Mouse (Mus musculus): Measurements from ENCODE around the gene Mtus2. TPM values are rescaled to one million over a fixed set of nuclear protein-coding genes. Genes with fewer than 3 reads are reported as not detected.
"Not testable (repeated sequence)": the region's sequence is repeated elsewhere in the genome, so short reads cannot be mapped to it uniquely, and the experiment has no call there.

The Mtus2 gene
- polyA plus RNA-seq, 2 experiments from 2014 or later: 3.9 to 8.1 TPM

- ATAC-seq: no peak
Observed at GRCm38 (mm10) chr5:148130691-148131457, 173.8 kb downstream of the Mtus2 start.

GRCm38 (mm10) chr5:148131458-148132131 lies 174.5 kb downstream of the Mtus2 start:
- ATAC-seq: no peak

- no peak for ATAC-seq
Observed at GRCm38 (mm10) chr5:148133448-148134060, 176.4 kb downstream of the Mtus2 start.

GRCm38 (mm10) chr5:148141662-148142061 lies 184.5 kb downstream of the Mtus2 start:
- no peak for ATAC-seq

- no peak for ATAC-seq
Observed at GRCm38 (mm10) chr5:148146200-148146823, 189.2 kb downstream of the Mtus2 start.

GRCm38 (mm10) chr5:148151894-148152599 lies 194.9 kb downstream of the Mtus2 start:
- ATAC-seq: no peak

- no peak for ATAC-seq
Observed at GRCm38 (mm10) chr5:148152600-148153402, 195.7 kb downstream of the Mtus2 start.

GRCm38 (mm10) chr5:148153403-148153713 lies 196.2 kb downstream of the Mtus2 start:
- ATAC-seq: no peak

GRCm38 (mm10) chr5:148154727-148155126 lies 197.6 kb downstream of the Mtus2 start:
- ATAC-seq: no peak

GRCm38 (mm10) chr5:148159328-148159727 lies 202.2 kb downstream of the Mtus2 start:
- no peak for ATAC-seq

GRCm38 (mm10) chr5:148160529-148161154 lies 203.5 kb downstream of the Mtus2 start:
- ATAC-seq: no peak

- no peak for ATAC-seq
Observed at GRCm38 (mm10) chr5:148165111-148165510, 208.0 kb downstream of the Mtus2 start.

GRCm38 (mm10) chr5:148175091-148175490 lies 218.0 kb downstream of the Mtus2 start:
- ATAC-seq: no peak

- no peak for ATAC-seq
Observed at GRCm38 (mm10) chr5:148175742-148176426, 218.8 kb downstream of the Mtus2 start.

GRCm38 (mm10) chr5:148176539-148176938 lies 219.4 kb downstream of the Mtus2 start:
- not testable (repeated sequence) for ATAC-seq

GRCm38 (mm10) chr5:148179231-148179630 lies 222.1 kb downstream of the Mtus2 start:
- ATAC-seq: no peak

- ATAC-seq: no peak
Observed at GRCm38 (mm10) chr5:148180590-148181307, 223.6 kb downstream of the Mtus2 start.

- no peak for ATAC-seq
Observed at GRCm38 (mm10) chr5:148181308-148181630, 224.1 kb downstream of the Mtus2 start.

- ATAC-seq: no peak
Observed at GRCm38 (mm10) chr5:148181901-148182300, 224.8 kb downstream of the Mtus2 start.

- no peak for ATAC-seq
Observed at GRCm38 (mm10) chr5:148185898-148186297, 228.8 kb downstream of the Mtus2 start.
